Mouse (Mus musculus) megakaryocyte-erythroid progenitor cell, adult 5-6 weeks (primary cell): ENCODE measurements around the gene Dnajc2. TPM values are rescaled to one million over a fixed set of nuclear protein-coding genes. Genes with fewer than 3 reads are reported as not detected.

Experiments used
- ATAC-seq: replicated peaks from 2 replicates; pipeline ENCODE4 v1.8.0; 2016; ENCODE audit warnings: mild to moderate bottlenecking, inconsistent platforms; ENCODE audit not compliant: severe bottlenecking, poor library complexity, low FRiP score, low TSS enrichment
- total RNA-seq, 2 experiments: library from RNA; stranded (forward) in 1 of 2; stranded (reverse) in 1 of 2; fragments of 200-1000, 215-1000 nt in 1 of 2; fragments of >200 nt in 1 of 2; fragmentation: Nextera tagmentation in 1 of 2; gene quantifications; 2 replicates each; pipeline ENCODE4 v1.2.3; 2014 to 2017

Dnajc2 gene
- total RNA-seq, 2 experiments from 2014 or later = 90.8 to 297 TPM

- ATAC-seq = no peak
Observed at GRCm38 (mm10) chr5:21745966-21746365, 39.1 kb downstream of the Dnajc2 start.

GRCm38 (mm10) chr5:21744651-21745050 lies 40.4 kb downstream of the Dnajc2 start:
- ATAC-seq = no peak

GRCm38 (mm10) chr5:21743606-21744005 lies 41.4 kb downstream of the Dnajc2 start:
- ATAC-seq = no peak

- no peak for ATAC-seq
Observed at GRCm38 (mm10) chr5:21739881-21740280, 45.2 kb downstream of the Dnajc2 start.

- ATAC-seq = no peak
Observed at GRCm38 (mm10) chr5:21739120-21739519, 45.9 kb downstream of the Dnajc2 start.

- ATAC-seq = peak; percentile 9; the same call in 1 of the 2 replicates
Observed at GRCm38 (mm10) chr5:21737620-21738019, 47.4 kb downstream of the Dnajc2 start.

GRCm38 (mm10) chr5:21736956-21737585 lies 48.0 kb downstream of the Dnajc2 start, which contains the start of gene Pmpcb:
TSS of gene Pmpcb (plus strand) at chr5:21737141.
- ATAC-seq = peak; percentile 77

GRCm38 (mm10) chr5:21736046-21736445 lies 49.0 kb downstream of the Dnajc2 start:
- no peak for ATAC-seq

GRCm38 (mm10) chr5:21735584-21735983 lies 49.5 kb downstream of the Dnajc2 start:
- peak; percentile 81 for ATAC-seq

- no peak for ATAC-seq
Observed at GRCm38 (mm10) chr5:21735100-21735499, 50.0 kb downstream of the Dnajc2 start.

- ATAC-seq = no peak
Observed at GRCm38 (mm10) chr5:21732930-21733329, 52.1 kb downstream of the Dnajc2 start.

GRCm38 (mm10) chr5:21732177-21732911 lies 52.7 kb downstream of the Dnajc2 start:
- ATAC-seq = no peak

GRCm38 (mm10) chr5:21729107-21729506 lies 55.9 kb downstream of the Dnajc2 start:
- no peak for ATAC-seq

- no peak for ATAC-seq
Observed at GRCm38 (mm10) chr5:21724872-21725271, 60.2 kb downstream of the Dnajc2 start.

GRCm38 (mm10) chr5:21724427-21724826 lies 60.6 kb downstream of the Dnajc2 start:
- ATAC-seq = no peak

GRCm38 (mm10) chr5:21719209-21719608 lies 65.8 kb downstream of the Dnajc2 start:
- no peak for ATAC-seq

- ATAC-seq = no peak
Observed at GRCm38 (mm10) chr5:21718546-21718945, 66.5 kb downstream of the Dnajc2 start.

GRCm38 (mm10) chr5:21717165-21717715 lies 67.8 kb downstream of the Dnajc2 start:
- no peak for ATAC-seq

- no peak for ATAC-seq
Observed at GRCm38 (mm10) chr5:21714447-21714846, 70.6 kb downstream of the Dnajc2 start.

GRCm38 (mm10) chr5:21712127-21712715 lies 72.8 kb downstream of the Dnajc2 start:
- 0 out of 2 replicates have a peak, but pooled peaks have one; percentile 18 for ATAC-seq
